Mouse (Mus musculus) gastrocnemius, postnatal 25 days (tissue): ENCODE results near the gene Wnt9a. TPM values are rescaled to one million over a fixed set of nuclear protein-coding genes. Genes with fewer than 3 reads are reported as not detected.

Experiments used
- DNase-seq: peaks from one replicate; pipeline ENCODE4 v3.0.0; 2022
- total RNA-seq, 2 experiments: library from RNA; stranded (reverse); gene quantifications; 1 replicate in 1 of 2; 2 replicates in 1 of 2; pipeline ENCODE4 v1.2.3; 2021

Wnt9a gene
- total RNA-seq, 2 experiments from 2014 or later = 8.2 to 8.5 TPM

DNA sequence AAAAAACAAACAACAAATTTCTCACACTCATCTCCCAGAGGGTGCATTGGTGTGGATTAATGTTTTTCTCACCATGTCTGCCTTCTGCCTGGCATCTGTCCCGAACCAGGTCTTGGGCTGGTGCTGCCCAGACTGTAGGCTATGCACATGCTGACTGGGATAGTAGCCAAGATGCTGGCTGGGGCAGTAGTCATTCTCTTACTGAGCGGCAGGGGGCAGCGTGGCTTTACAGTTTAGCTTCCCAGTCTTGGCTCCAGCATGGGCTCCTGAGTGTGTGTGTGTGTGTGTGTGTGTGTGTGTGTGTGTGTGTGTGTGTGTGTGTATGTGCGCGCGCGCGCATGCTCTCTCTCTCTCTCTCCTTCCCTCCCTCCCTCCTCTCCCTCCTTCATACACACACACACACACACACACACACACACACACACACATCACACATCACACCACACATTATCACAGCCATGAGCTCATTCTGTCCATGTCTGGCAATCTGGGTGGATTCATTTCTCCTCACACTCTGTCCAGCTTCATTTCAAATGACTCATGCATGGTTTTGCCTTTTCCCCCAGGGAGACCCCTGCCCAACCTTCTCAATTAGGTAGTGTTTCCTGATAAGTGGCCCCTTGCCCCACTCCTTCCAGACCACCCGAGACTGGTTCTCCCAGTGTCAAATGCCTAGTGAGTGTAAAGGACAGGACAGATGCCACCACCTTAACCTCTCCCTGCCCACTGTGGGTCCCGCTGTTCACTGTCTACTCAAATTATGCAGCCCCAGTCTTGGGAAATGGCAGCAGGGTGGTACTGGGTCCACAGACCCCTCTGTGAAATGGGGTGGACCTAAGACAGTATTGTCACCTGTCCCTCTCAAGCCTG is 3.8 kb upstream of the Wnt9a start:
- peak; percentile 79 for DNase-seq

DNA sequence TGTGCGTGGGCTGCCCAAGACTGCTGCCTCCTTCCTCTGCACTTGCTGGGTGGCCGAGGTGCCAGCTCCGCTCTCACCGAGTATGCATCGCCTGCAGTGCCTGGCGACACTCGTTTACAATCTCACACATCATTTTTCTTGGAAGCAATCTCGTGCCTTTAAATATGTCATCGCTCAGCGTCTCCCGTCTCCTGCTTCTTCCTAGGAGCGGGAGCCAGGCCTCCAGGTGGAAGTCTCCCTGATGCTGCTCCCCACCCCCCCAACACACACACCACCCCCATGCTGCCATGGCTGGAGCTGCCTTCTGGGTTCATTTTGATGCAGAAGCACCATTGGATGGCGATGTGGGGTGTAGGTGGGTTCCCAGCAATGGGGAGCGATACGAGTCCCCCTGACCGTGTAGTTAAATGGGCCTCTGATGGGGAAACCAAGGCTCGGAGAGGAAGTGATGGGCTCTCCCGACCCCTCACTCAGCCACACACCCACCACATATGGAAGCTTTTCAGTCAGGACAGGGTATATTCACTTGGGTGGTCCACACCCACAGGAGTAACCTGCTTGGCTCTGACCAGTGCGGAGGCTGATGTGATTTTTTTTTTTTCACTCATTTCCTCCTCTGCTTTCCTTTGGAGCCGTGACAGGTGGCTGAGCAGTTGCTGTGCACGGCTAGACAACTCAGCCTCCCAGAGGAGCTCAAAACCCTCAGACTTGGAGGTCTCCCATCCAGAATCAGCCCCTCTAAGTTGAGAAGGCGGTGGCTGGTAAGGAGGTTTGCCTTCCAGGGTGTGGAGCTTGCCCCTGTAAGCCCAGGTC is 1.5 kb upstream of the Wnt9a start:
- DNase-seq = no peak

DNA sequence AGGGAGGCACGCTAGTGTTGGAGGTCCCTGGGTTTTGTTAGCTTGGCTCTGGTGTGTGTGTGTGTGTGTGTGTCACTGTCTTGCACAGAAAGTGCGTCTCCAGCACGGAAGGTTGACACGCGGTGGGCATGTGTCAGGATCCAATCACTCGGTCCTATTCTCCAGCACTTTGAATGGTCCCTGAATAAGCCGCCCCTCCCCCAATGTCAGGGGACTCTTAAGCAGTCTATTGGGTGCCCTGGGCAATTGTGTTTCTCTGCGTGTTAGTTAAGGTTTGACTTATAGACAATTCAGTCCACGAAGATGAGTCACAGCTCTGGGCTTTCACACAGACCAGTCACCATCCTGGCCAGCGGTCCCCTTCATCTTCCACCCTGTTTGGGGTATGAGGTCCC is 910 bp upstream of the Wnt9a start:
- no peak for DNase-seq

DNA sequence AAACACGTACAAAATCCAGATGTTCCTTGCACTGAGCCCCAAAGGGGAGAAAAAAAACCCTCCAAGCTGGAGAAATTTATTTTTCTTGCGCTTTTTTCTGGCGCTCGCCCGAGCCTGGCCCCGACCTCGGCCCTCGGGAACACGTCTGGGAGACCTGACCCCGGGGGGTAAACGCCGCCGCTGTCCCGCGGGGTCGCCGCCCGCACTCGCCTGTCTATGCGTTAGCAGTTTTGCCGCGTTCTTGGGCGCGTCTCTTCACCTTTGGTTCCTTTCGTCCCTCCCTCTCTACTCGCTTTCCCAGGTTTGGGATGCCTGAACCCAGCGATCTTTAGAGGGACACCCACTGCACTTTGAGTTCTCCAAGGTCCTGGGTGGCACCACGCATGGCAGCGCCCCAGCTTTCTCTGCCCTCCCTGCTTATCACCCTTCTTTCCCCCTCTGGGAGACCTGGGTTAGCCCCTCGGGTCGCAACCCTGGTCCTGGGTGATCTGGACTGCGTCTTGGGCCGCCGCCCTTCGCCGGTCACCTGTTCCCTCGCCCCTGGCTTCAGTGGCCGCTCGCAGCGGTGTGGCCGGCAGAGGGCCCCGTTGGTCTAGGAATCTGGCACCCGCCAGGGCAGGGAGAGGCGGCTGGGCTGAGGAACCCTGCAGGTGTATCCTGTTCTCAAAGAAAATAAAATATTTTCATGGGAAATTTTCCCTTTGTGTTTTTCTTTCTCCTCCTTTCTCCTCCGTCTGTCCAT is 865 bp downstream of the Wnt9a start:
- peak; percentile 82 for DNase-seq

DNA sequence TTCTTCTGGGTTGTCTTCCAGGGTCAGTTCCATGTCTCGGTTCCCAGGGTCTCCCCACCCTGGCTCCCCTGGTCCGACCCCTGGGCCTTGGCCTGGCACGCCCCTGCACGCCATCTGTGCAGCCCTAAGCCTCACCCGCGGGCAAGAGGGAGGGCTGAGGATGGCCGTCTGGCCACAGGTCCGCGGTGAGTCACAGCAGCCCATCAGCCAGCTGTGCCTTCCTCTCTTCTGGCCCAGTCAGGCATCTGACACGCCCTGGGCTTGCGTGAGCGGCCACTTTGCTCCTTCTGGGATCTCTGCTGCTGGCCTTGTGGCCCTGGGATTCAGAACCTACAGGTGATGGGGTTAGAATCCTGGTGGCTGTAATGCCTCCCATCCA is 1.4 kb downstream of the Wnt9a start:
- peak; percentile 53 for DNase-seq

DNA sequence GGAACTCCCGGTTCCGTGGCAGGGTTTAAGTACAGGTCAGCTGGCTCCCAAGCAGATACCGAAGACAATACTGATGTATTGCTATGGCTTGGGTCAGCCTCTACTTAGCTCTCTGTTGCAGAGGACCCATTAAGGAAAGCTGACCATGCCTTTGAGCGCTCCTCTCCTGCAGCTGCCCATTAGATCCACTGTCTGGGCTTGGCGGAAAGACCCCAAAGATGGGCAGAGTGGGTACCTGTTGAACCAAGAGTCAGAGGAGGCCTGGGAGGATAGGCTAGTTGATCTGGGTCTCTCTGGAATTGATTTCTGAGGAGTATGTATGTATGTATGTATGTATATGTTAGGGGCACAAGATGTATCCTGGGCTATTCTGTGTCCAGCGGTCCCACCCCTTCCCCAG is 1.9 kb downstream of the Wnt9a start:
- no peak for DNase-seq

DNA sequence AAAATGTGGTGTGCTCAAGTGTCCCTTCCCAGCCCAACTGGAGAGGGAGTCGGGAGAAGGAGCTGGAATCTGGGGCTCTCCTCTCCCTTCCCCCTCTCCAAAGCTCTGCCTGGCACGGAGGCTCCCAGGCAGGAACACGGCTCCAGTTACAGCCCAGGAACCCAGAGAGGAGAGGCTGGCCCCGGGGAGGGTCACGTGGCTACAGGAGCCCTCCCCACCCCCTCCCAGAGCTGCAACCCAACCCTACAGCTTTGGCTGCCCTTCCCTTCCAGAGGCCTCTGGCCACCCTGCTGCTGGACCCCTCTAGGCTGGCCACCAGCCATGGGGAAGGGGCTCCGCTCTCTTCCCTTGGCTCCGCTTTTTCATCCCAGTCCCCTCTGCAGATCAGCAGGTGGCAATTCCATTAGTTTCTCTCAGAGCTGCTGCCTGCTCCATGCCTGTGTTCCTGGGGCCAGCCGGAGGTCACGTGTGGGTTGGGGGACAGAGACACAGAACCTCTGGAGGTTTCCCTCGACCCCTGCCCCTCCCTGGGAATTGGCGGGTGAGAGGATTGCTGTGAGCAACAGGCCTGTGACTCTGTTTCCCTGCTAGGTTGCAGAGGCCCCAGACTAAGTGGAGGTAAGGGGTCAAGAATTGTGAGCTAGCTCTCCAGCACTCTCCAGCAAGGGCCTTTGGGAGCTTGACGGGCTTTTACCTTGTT is 2.5 kb downstream of the Wnt9a start:
- DNase-seq = peak; percentile 90

DNA sequence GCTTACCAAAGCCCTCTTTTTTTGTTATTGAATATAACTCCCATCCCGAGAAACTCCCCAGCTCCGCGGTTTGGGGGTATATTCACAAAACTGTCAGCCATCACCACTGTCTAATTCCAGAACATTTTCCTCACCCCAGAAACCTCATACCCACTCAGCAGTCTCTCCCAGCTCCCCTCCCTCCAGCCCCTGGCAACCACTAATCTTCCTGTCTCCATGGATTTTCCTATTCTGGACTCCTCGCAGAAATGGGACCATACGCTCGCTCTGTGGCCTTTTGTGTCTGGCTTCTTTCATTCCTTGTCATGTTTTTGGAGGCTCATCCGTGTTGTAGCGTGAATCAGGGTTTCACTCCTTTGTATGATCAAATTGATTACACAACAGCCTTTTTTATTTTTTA is 3.2 kb downstream of the Wnt9a start:
- DNase-seq = no peak

DNA sequence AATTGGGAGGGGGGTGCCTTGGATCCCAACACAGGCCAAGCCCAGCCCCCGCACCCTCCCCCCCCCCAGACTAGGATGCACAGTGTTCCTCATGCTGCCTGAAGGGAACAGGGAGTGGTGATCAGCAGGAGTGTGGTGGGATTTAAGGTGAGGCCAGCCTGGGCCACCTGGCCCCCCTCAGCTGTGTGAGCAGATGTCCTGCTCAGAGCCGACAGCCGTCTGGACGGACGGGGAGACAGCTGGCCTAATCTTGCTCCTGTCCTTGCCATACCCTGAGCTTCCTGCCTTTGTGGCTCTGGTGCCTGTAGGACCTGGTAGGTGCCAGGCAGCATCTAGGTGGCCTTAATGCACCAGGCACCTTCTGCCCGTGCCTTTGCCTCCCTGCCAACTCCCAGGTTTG is 5.3 kb downstream of the Wnt9a start:
- DNase-seq = no peak

DNA sequence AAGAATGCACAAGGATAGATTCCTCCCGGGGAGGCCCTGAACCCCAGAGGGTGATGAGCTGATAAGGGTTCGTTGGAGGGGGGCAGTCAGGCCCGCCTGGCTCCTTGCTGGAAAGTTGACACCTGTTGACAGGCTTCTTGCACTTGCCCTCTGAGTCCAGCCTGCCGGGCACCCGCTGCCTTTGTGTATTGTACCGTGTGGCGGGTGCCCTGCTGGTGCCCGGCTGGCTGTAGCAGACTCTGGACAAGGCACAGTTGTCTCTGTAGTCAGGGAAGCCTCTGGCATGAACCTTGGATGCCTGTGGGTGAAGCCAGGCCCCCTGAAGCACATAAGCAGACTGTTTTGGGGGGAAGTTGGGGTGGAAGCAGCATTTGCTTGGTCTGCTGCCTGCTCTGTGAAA is 5.8 kb downstream of the Wnt9a start:
- peak; percentile 26 for DNase-seq

DNA sequence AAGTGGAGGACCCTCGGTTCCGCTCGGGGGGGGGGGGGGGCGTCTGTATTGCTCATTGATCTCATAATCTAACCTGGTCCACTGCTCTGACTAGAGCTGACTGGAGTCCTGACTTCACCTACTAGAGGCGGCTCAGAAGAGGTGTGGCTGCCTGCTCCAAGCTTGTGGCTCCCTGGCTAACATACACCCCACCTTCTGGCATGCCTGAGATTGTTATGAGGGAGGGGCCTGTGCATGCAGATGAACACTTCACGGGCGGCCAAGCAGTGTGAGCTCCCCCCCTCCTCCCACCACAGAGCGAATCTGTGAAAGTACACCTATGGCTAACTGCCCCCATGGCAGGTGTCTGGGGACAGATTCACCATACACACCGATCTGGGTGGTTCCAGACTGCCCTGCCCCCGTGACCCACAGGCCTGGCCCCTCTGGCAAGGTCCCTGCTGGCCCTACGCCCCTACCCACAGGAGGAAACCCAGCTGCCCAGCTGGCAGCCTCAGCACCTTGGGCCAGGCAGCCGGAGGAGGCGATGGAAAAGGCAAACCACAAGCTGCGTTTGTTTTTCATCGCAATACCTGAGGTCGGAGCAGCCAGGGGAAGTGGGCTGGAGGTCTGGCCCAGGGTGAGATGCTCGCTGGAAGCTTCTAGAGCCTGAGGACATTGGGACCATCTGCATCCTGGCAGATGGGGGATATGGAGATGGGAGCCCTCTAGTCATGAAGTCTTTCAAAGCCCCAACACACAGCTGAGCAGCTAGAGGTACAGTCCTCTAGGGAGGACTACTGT is 6.5 kb downstream of the Wnt9a start:
- peak; percentile 47 for DNase-seq

DNA sequence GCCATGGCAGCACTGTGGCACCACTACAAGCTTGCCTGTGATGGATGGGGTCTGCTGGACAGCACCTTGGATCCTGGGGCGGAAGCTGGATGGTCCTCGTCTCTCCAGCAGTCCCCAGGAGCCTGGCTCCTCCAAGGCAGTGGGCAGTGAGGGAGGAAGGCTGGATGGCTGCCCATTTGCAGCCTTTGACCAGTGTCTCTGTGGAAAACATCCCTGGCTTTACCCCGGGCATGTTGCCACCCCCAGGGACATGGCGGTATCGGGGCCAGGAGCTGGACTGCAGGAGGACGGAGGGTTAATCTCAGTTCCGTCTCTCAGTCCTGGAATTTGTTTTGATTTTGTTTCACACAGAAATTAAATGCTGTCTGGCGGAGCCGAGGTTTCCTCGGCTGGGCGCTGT is 7.2 kb downstream of the Wnt9a start:
- peak; percentile 50 for DNase-seq

DNA sequence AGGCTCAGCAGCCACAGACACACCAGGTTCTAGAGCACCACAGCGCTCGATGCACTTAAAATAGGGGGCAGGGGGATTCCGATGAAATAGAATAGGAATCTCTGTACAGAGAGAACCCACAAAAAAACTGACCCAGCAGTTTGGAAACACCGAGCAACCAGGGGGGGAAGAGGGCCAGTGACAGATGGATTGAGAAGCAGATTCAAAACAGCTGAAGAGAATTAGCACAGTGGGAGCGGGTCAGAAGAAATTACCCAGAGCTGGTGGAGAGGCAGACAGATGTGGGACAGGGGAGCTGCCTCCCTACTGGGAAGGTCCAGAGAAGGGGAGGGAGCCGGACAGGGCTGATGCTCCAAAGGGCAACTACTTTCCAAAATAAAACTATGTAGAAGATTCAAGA is 9.8 kb downstream of the Wnt9a start:
- DNase-seq = no peak

DNA sequence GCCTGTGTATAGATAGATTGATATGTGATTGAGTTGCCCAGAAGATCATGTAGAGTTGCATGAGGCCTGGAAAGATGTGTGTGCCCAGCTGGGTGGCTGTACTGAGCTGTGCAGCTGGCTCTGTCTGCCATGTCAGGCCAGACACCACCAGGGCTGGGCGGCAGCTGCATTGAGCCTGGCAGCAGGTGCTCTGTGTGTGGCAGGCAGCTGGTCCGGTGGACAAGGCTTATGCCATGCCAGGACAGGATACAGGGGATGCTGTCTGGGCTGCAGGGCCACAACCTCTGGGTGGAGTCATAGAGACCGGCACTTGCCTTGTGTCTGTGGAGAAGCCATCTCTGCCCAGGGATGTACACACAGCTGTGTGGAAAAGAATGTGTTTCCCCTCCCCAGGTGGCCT is 16.3 kb downstream of the Wnt9a start:
- no peak for DNase-seq

DNA sequence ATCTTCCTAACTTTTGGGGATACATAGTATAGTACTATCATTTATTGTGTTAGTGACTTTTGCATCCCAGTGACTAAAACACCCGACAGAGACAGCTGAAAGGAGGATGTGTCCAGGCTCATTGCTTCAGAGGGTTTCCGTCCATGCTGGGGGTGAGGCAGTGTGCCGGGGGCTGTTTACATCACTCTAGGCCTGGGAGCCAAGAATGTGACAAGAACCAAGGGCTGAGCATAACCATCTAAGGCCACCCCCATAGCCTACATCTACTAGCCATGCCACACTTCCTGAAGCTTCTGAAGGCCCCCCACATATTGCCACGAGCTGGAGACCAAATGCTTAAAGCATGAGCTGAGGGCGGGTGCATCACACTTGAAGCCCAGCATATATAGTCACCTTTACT is 18.0 kb downstream of the Wnt9a start:
- DNase-seq = no peak

DNA sequence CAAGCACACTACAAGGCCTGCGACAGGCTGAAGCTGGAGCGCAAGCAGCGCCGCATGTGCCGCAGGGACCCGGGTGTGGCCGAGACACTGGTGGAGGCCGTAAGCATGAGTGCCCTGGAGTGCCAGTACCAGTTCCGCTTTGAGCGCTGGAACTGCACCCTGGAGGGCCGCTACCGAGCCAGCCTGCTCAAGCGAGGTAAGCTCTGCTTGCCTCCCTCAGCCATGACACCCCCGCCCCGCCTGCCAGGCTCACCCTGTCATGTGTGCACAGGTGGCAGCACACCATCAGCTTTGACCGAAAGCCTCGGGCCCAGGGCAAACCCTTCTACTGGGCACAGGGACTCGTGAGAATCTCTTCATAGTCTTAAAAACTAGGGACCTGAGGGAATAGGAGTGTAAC is 20.9 kb downstream of the Wnt9a start:
- DNase-seq = no peak

DNA sequence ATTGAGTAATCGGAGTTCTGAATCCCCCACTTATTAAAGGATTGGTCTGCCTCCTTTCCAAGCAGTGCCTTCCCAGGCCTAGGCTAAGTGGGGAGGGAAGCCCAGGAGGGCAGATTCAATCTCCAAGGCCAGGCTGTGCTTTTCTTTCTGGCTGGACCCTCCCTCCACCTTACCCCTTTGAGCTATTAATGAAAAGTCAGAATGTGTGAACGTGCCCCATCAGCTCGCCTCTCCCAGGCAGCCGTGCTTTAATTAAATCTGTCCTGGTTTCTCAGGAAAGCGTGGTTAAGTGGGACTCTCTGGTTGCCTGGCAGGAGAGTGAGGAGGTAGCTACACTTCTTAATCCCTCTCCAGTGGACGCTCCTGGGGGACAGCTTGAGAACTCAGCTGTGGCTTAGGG is 22.9 kb downstream of the Wnt9a start:
- DNase-seq = no peak

DNA sequence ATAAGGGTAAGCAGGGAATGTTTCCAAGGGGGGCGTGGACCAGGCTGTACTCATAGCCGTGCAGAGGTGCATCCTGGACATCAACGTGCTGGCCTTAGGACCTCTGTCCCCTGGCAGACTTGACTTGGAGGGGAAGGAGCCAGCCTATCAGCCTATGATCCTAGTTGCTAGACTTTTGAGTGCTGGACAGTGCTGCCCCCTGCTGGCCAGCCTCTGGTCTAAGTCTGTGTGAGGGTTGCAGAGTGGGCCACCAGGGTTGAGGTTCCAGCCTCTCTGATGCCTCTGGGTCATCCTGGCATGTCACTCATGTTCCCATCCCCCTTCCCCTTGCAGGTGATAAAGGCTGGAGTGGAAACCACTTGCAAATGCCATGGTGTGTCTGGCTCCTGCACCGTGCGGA is 23.8 kb downstream of the Wnt9a start:
- DNase-seq = peak; percentile 65

DNA sequence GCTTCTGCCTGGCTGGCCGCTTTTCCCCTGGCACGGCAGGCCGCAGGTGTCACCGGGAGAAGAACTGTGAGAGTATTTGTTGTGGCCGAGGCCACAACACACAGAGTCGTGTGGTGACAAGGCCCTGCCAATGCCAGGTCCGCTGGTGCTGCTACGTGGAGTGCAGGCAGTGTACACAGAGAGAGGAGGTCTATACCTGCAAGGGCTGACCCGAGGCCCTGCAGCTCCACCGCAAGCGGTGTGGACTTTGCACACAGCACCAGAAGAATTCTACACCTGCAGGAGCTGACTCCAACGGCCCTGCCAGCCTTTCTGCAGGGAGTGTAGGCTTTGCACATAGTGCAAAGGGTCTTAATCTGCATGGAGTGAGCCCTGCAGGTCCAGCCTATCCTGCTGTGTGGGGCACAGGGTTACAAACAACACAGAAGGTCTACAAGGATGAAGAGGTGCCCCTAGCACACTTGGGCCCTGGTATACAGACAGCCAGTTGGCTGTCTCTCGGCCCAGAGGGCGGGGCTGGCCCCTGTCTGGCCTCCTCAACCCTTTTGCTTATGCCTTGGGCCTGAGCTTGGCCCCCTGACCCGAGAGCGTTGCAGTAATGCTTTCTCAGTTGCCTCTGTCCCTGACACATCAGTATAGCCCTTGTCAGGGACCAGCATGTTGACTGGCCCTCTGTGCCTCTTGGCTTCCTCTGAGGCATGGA is 24.6 kb downstream of the Wnt9a start:
- DNase-seq = no peak

DNA sequence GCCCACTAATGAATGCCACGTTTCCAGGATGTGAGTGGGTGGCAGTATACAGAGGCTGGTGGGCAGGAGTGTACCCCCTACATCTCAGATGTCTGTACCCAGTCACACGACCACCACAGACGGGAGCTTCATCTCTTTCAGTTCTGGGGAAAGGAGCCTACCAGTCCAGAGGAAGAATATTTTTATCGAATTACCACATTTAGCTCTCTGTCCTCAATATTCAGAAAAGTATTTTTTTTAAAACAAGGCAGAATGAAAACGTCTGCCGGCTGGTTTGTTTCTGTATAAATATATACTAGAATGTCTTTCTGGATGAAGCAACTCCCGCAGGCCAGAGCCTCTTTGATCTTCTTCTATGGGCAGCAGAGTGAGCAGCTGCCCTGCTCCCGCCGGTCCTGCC is 26.2 kb downstream of the Wnt9a start:
- DNase-seq = no peak

DNA sequence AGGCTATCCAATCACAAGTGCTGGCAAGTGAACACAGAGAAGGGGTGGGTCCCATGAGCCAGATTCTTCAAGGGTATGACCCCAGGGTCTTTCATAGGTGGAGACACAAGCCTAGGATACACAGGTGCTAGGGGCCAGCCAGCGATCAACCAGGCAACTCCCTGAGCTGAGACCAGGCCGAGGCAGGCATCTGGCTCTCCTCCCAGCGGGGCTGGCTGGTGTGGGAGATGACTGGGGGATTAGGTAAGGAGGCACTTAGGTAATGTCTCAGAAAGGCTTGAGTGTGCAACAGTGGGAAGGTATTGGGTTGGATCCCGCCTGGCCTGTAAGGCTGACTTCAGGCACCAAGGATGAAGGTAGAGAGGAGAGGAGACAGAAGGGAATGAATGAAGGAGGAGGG is 28.4 kb downstream of the Wnt9a start:
- DNase-seq = peak; percentile 54
